Mouse (Mus musculus) spleen, embryonic (tissue): ENCODE data around the gene Vps52.

Experiments
- CTCF ChIA-PET: fragments of 350-600 bp; sonication (Branson Sonifier 250); formaldehyde crosslinking; loops from one replicate; lab custom pipeline; 2022; lab: Charles Lee

Vps52 gene

GRCm38 (mm10) chr17:33940206-33940805, 15.3 kb upstream of the Vps52 start, which contains the start of the genes Pfdn6 and Wdr46:
TSS of gene Pfdn6 (minus strand) at chr17:33940343.
TSS of gene Wdr46 (plus strand) at chr17:33940660.
- CTCF ChIA-PET, result interaction anchor here (0.7 to 1.4 kb wide), 4 partner anchors 10 to 211 kb away, joined by 3 read pairs; no protein-coding TSS in a partner anchor

GRCm38 (mm10) chr17:33940981-33941380, 14.6 kb upstream of the Vps52 start:
- CTCF ChIA-PET, result interaction anchor here (0.8 to 1.4 kb wide), 2 partner anchors 10 to 15 kb away, joined by 3 read pairs; no protein-coding TSS in a partner anchor

- CTCF ChIA-PET, result interaction anchor here (0.8 to 1.4 kb wide), 2 partner anchors 9 to 15 kb away, joined by 3 read pairs; no protein-coding TSS in a partner anchor
These were observed 14.2 kb upstream of the Vps52 start for GRCm38 (mm10) chr17:33941381-33941780.

- CTCF ChIA-PET, result no interaction called here
These were observed 12.2 kb upstream of the Vps52 start for GRCm38 (mm10) chr17:33943454-33943853.

GRCm38 (mm10) chr17:33947430-33948089, 8.1 kb upstream of the Vps52 start:
- CTCF ChIA-PET, result no interaction called here

- CTCF ChIA-PET, result no interaction called here
These were observed 7.3 kb upstream of the Vps52 start for GRCm38 (mm10) chr17:33948090-33948904.

GRCm38 (mm10) chr17:33948905-33949537, 6.6 kb upstream of the Vps52 start:
- CTCF ChIA-PET, result no interaction called here

GRCm38 (mm10) chr17:33950131-33950625, 5.4 kb upstream of the Vps52 start:
- CTCF ChIA-PET, result interaction anchor here (0.9 kb wide), 1 partner anchor 9 kb away, joined by 3 read pairs; no protein-coding TSS in a partner anchor

- CTCF ChIA-PET, result interaction anchor here (0.7 to 0.9 kb wide), 2 partner anchors 10 to 230 kb away, joined by 3 read pairs; no protein-coding TSS in a partner anchor
These were observed 4.3 kb upstream of the Vps52 start, which contains the start of gene B3galt4 for GRCm38 (mm10) chr17:33951021-33951946. TSS of gene B3galt4 (minus strand) at chr17:33951488.

- CTCF ChIA-PET, result interaction anchor here (0.7 kb wide), 1 partner anchor 229 kb away, joined by 3 read pairs; no protein-coding TSS in a partner anchor
These were observed 3.6 kb upstream of the Vps52 start for GRCm38 (mm10) chr17:33952015-33952414.

- CTCF ChIA-PET, result interaction anchor here (0.6 kb wide), 1 partner anchor 1073 kb away, joined by 3 read pairs; no protein-coding TSS in a partner anchor
These were observed 2.7 kb upstream of the Vps52 start for GRCm38 (mm10) chr17:33952879-33953278.

GRCm38 (mm10) chr17:33953310-33953709, 2.3 kb upstream of the Vps52 start:
- CTCF ChIA-PET, result interaction anchor here (0.6 kb wide), 1 partner anchor 1072 kb away, joined by 3 read pairs; no protein-coding TSS in a partner anchor

GRCm38 (mm10) chr17:33953961-33954565, 1.5 kb upstream of the Vps52 start:
- CTCF ChIA-PET, result no interaction called here

GRCm38 (mm10) chr17:33954646-33955554, 712 bp upstream of the Vps52 start:
- CTCF ChIA-PET, result interaction anchor here (0.7 kb wide), 1 partner anchor 60 kb away, joined by 3 read pairs; no protein-coding TSS in a partner anchor

- CTCF ChIA-PET, result interaction anchor here (0.7 kb wide), 1 partner anchor 688 kb away, joined by 4 read pairs; the partner anchor contains the start of gene Fkbpl
These were observed 724 bp downstream of the Vps52 start for GRCm38 (mm10) chr17:33956336-33956735.

- CTCF ChIA-PET, result interaction anchor here (0.7 kb wide), 1 partner anchor 1298 kb away, joined by 3 read pairs; no protein-coding TSS in a partner anchor
These were observed 1.9 kb downstream of the Vps52 start for GRCm38 (mm10) chr17:33957493-33957892.

GRCm38 (mm10) chr17:33958451-33958850, 2.8 kb downstream of the Vps52 start:
- CTCF ChIA-PET, result no interaction called here

- CTCF ChIA-PET, result no interaction called here
These were observed 3.5 kb downstream of the Vps52 start for GRCm38 (mm10) chr17:33959135-33959534.
